Mouse (Mus musculus) heart, embryonic 15.5 days (tissue): Measurements from ENCODE around the gene Smg6. TPM values are rescaled to one million over a fixed set of nuclear protein-coding genes. Genes with fewer than 3 reads are reported as not detected.
A peak's percentile ranks its signal among the peaks of the same experiment; 100 is the strongest.

Experiments
- ATAC-seq: fragments of 200-750 bp; cut with Nextera tagmentation; replicated peaks from 2 replicates; pipeline ENCODE4 v1.8.0; 2017; ENCODE audit warnings: low read depth, moderate TSS enrichment; ENCODE audit not compliant: insufficient number of reproducible peaks, insufficient read depth, low FRiP score
- H3K27ac ChIP-seq: fragments of 300-500 bp; sonication (generic); 2 replicates; pipeline ENCODE4 v1.5.1; 2015; ENCODE audit warnings: mild to moderate bottlenecking, inconsistent platforms
- H3K27me3 ChIP-seq: fragments of 300-500 bp; sonication (generic); 2 replicates; pipeline ENCODE4 v1.6.1; 2015; ENCODE audit warnings: inconsistent platforms
- H3K36me3 ChIP-seq: fragments of 300-500 bp; sonication (generic); 2 replicates; pipeline ENCODE4 v1.6.1; 2015; ENCODE audit warnings: mild to moderate bottlenecking, inconsistent platforms
- H3K4me1 ChIP-seq: fragments of 300-500 bp; sonication (generic); replicated peaks from 2 replicates; pipeline ENCODE4 v1.6.1; 2015; ENCODE audit warnings: inconsistent platforms
- H3K4me2 ChIP-seq: fragments of 300-500 bp; sonication (generic); 2 replicates; pipeline ENCODE4 v1.6.1; 2015; ENCODE audit warnings: inconsistent platforms, mild to moderate bottlenecking, moderate library complexity
- H3K4me3 ChIP-seq: fragments of 300-500 bp; sonication (generic); 2 replicates; pipeline ENCODE4 v1.5.1; 2015; ENCODE audit warnings: mild to moderate bottlenecking, inconsistent platforms
- H3K9ac ChIP-seq: fragments of 300-500 bp; sonication (generic); 2 replicates; pipeline ENCODE4 v1.6.1; 2015; ENCODE audit warnings: mild to moderate bottlenecking, inconsistent platforms
- H3K9me3 ChIP-seq: fragments of 300-500 bp; sonication (generic); replicated peaks from 2 replicates; pipeline ENCODE4 v1.6.1; 2016; ENCODE audit warnings: inconsistent platforms
- WGBS: fragments of 180-500 bp; shearing (Covaris S2); methylation state at CpG from one replicate; pipeline ENCODE4 v1.1.7; 2015; ENCODE audit warnings: mixed read lengths; 5-methylcytosine and 5-hydroxymethylcytosine counted together
- polyA plus RNA-seq: library from polyadenylated mRNA; unstranded; fragments of >200 nt; fragmentation: Nextera tagmentation; extraction: Ambion mirVana; gene quantifications from 2 replicates; pipeline ENCODE4 v1.2.1, GENCODE M21; 2015

The Smg6 gene
- polyA plus RNA-seq, 1 experiment from 2014 or later = 10.0 TPM

DNA sequence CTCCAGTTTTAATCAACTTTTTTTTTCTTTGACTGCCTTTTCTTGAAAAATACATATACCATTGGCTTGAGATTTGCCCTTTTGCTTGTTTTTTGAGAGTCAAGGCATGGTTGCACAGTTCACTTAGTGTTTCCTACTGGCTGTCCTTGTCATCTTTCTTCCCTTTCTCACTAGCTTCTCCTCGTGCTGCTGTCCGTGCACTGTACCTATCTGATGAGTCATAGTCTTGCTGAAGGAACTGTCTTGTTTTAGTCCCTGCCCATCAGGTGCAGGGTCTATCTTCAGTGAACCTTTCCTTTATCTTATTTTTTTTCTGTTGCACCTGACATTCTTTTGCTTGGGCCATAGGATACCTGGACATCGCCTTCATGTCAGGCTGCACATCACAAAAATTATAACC lies 101.4 kb downstream of the Smg6 start:
- ATAC-seq = no peak
- no peak overlapping the region for H3K9ac ChIP-seq
- no peak overlapping the region for H3K4me2 ChIP-seq
- no peaks in the 10 kb centered on the region for H3K9me3 ChIP-seq
- no peak overlapping the region for H3K4me3 ChIP-seq
- H3K27ac ChIP-seq = no peak overlapping the region
- peaks cover 6% of the 10 kb centered on the region; the same call in 1 of the 2 replicates for H3K4me1 ChIP-seq
- 67% methylated on average over 3 of the region's 3 CpGs for WGBS
- H3K36me3 ChIP-seq = no peaks in the 10 kb centered on the region
- no peaks in the 10 kb centered on the region for H3K27me3 ChIP-seq

DNA sequence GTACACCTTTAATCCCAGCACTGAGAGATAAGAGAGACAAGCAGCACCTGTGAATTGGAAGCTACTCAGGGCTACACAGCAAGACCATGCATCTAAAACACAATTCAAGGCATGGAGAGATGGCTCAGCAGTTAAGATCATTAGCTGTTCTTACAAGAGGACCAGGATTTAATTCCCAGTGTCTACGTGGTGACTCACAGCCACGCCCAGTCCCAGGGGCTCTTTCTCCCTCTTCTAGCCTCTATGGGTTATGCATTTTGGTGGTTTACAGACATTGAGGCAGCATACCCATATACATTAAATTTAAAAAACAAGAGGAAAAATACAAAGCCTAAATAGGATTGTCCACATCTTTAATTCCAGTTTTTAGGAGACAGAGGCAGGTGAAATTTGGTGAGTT lies 102.0 kb downstream of the Smg6 start:
- H3K4me2 ChIP-seq = no peak overlapping the region
- no peaks in the 10 kb centered on the region for H3K36me3 ChIP-seq
- H3K4me3 ChIP-seq = no peak overlapping the region
- no peak overlapping the region for H3K9ac ChIP-seq
- H3K4me1 ChIP-seq = peaks cover 6% of the 10 kb centered on the region; the same call in 1 of the 2 replicates
- no peak for ATAC-seq
- H3K27me3 ChIP-seq = no peaks in the 10 kb centered on the region
- no peak overlapping the region for H3K27ac ChIP-seq
- 80% methylated on average over 2 of the region's 2 CpGs for whole genome bisulfite sequencing
- no peaks in the 10 kb centered on the region for H3K9me3 ChIP-seq

DNA sequence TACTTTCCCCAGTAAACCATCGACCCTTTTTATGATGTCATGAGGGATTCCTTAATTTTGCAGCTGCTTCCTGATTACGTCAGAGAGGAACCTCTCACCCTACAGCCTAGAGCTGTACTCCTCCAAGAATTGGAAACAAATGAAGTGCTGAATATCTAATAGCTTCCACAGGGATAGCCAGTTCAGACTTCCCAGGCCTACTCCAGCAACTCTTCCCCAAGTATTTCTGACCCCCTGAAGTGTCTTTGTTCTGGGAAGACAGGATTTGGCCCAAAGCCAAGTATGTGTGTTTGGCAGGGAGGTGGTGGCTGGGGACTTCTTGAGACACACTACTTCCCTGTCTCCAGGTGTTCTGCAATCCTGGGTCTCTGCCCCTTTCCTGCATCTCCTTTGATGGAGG lies 105.6 kb downstream of the Smg6 start:
- Histone ChIP-seq H3K4me1 (peaks cover 16% of the 10 kb centered on the region), H3K36me3 (no peaks in the 10 kb centered on the region), H3K9ac (no peak overlapping the region), H3K4me2 (no peak overlapping the region), H3K27me3 (no peaks in the 10 kb centered on the region), H3K9me3 (no peaks in the 10 kb centered on the region), H3K4me3 (no peak overlapping the region), H3K27ac (peak overlapping the region; percentile 28)
- 59% methylated on average over 2 of the region's 2 CpGs for WGBS
- no peak for ATAC-seq

DNA sequence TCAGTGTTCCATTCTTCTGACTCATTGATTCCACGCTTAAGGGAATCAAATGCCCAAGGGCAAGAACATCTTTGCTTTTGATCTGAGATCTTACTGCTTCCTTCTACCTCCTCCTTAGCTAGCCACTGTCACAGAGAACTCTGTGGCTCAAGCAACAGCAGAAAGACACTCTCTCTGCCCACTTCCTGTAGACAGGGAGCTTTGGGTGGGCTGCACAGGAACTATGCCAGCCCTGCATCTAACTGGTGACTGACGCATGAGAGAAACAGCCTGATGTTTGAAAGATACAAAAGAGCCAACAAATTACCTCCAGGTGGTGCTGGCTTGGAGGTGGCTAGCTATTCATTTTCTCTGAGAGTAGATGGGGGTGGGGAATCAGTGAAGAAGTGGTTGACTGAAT lies 107.3 kb downstream of the Smg6 start:
- Histone ChIP-seq H3K36me3 (no peaks in the 10 kb centered on the region), H3K4me2 (no peak overlapping the region), H3K9me3 (no peaks in the 10 kb centered on the region), H3K4me3 (no peak overlapping the region), H3K4me1 (peaks cover 16% of the 10 kb centered on the region), H3K27me3 (no peaks in the 10 kb centered on the region), H3K9ac (no peak overlapping the region), H3K27ac (peak overlapping the region; percentile 67)
- no peak for ATAC-seq
- 66% methylated on average over 2 of the region's 2 CpGs for WGBS

DNA sequence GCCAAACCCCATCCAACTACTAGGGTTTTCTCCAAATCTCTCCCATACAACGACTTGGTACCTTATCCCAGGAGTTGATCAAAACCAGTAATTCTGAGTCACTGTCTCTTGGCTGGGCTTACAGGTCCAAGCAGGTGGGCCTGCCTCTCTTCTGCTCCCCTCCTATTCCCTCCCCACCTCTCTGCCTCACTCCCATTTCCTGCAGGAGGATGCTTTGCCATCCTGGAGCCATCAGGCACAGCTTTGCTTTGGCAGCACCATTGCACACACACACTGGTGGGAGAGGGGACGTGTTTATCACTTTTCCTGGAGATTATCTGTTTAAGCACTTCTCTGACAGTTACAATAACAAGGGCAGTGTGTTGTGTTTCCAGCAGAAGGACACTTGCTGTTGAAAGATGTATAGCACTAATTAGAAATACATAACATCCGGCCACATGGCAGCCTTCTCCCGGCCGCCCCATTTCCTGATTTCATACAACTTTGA lies 108.0 kb downstream of the Smg6 start:
- Histone ChIP-seq H3K36me3 (no peaks in the 10 kb centered on the region), H3K4me1 (peaks cover 16% of the 10 kb centered on the region), H3K9me3 (no peaks in the 10 kb centered on the region), H3K4me3 (no peak overlapping the region), H3K27ac (peak overlapping the region; percentile 67), H3K27me3 (no peaks in the 10 kb centered on the region), H3K4me2 (no peak overlapping the region), H3K9ac (no peak overlapping the region)
- 43% methylated on average over 5 of the region's 5 CpGs for WGBS
- ATAC-seq = no peak

- peaks cover 16% of the 10 kb centered on the region for H3K4me1 ChIP-seq
- H3K27me3 ChIP-seq = no peaks in the 10 kb centered on the region
- no peaks in the 10 kb centered on the region for H3K36me3 ChIP-seq
- H3K4me2 ChIP-seq = no peak overlapping the region
- peak overlapping the region; percentile 67 for H3K27ac ChIP-seq
- 63% methylated on average over 3 of the region's 3 CpGs for WGBS
- H3K9ac ChIP-seq = no peak overlapping the region
- H3K4me3 ChIP-seq = no peak overlapping the region
- no peak for ATAC-seq
- no peaks in the 10 kb centered on the region for H3K9me3 ChIP-seq
These were observed 108.5 kb downstream of the Smg6 start for GRCm38 (mm10) chr11:75034104-75034503.

- Histone ChIP-seq H3K4me1 (peaks cover 31% of the 10 kb centered on the region), H3K9ac (no peak overlapping the region), H3K36me3 (peaks cover 13% of the 10 kb centered on the region; the same call in 1 of the 2 replicates), H3K27me3 (no peaks in the 10 kb centered on the region), H3K9me3 (no peaks in the 10 kb centered on the region), H3K27ac (peak overlapping the region; percentile 49), H3K4me2 (no peak overlapping the region), H3K4me3 (no peak overlapping the region)
- ATAC-seq = no peak
- 61% methylated on average over 3 of the region's 3 CpGs for WGBS
These were observed 118.7 kb downstream of the Smg6 start for GRCm38 (mm10) chr11:75044333-75044732.

DNA sequence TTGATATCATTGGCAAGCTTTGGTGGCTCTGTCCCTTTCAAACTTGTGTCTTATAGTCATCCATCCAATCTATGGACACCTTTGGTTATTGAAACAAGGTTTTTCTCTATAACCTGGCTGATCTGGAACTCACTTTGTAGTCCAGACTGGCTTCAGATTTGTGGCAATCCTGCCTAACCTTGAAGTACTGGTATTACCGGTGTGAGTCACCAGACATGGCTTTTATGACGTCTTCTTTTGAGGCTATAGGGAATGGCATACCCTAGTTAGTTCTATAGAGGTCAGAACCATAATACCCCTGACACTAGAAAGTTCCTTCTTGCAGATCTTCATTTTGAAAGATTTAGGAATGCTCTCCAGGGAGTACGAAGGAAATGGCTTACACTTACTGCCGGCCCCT lies 120.2 kb downstream of the Smg6 start:
- no peaks in the 10 kb centered on the region for H3K9me3 ChIP-seq
- H3K4me2 ChIP-seq = no peak overlapping the region
- H3K4me3 ChIP-seq = no peak overlapping the region
- WGBS = 81% methylated on average over 4 of the region's 4 CpGs
- H3K9ac ChIP-seq = no peak overlapping the region
- peaks cover 42% of the 10 kb centered on the region for H3K4me1 ChIP-seq
- peaks cover 10% of the 10 kb centered on the region; the same call in 1 of the 2 replicates for H3K36me3 ChIP-seq
- ATAC-seq = no peak
- no peak overlapping the region for H3K27ac ChIP-seq
- no peaks in the 10 kb centered on the region for H3K27me3 ChIP-seq

DNA sequence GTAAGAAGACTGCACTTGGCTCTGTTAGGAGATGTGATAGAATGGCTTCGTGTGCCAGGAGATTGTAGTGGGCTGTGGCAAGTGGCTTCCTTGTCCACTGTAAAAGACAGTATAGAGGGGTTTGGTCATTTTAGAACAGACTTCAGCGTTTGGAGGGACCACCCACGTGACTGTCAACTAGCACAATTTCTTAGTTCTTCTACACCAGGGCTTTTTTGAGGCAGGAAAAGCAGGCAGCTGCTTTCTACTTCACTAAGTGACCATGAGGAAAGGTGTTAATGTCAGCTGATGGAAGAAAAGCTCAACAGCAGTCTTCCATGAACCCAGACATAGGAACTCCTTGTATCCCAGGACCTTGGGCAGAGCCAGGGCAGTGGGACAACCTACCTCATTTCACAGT lies 121.0 kb downstream of the Smg6 start:
- Histone ChIP-seq H3K4me2 (no peak overlapping the region), H3K27ac (peak overlapping the region; percentile 86), H3K9me3 (no peaks in the 10 kb centered on the region), H3K36me3 (peaks cover 8% of the 10 kb centered on the region; the same call in 1 of the 2 replicates), H3K27me3 (no peaks in the 10 kb centered on the region), H3K4me3 (no peak overlapping the region), H3K4me1 (peaks cover 49% of the 10 kb centered on the region), H3K9ac (no peak overlapping the region)
- ATAC-seq = peak; percentile 36; the same call in 1 of the 2 replicates
- WGBS = 76% methylated on average over 3 of the region's 3 CpGs

DNA sequence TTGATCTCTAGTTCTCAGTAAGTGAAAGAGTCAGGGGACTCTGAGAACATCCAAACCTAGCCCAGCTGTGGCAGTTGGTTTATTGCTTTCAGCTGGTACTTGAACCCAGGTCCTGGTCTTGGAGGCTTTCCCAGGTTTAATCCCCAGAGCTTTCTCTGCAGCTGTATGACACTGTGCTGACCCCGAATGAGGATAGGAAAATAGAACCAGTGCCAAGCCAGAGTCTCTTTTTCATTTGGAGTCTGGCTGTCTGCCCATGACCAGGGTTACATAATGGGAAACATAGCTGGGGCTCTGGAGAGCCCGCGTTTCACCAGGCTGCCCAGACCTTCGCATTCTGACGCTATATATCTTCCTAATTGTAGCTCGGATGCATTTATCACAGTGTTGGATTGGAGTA lies 121.4 kb downstream of the Smg6 start:
- H3K4me2 ChIP-seq = 0 out of 2 replicates have a peak overlapping the region, but pooled peaks have one; percentile 7
- no peak overlapping the region for H3K9ac ChIP-seq
- peak overlapping the region; percentile 86 for H3K27ac ChIP-seq
- H3K36me3 ChIP-seq = peaks cover 4% of the 10 kb centered on the region; the same call in 1 of the 2 replicates
- no peaks in the 10 kb centered on the region for H3K27me3 ChIP-seq
- peaks cover 53% of the 10 kb centered on the region for H3K4me1 ChIP-seq
- WGBS = 12% methylated on average over 6 of the region's 6 CpGs
- ATAC-seq = peak; percentile 88
- H3K4me3 ChIP-seq = no peak overlapping the region
- H3K9me3 ChIP-seq = no peaks in the 10 kb centered on the region

- H3K27ac ChIP-seq = peak overlapping the region; percentile 86
- H3K27me3 ChIP-seq = no peaks in the 10 kb centered on the region
- H3K4me3 ChIP-seq = no peak overlapping the region
- H3K9ac ChIP-seq = no peak overlapping the region
- H3K4me2 ChIP-seq = peak overlapping the region; percentile 7; the same call in 1 of the 2 replicates
- peaks cover 61% of the 10 kb centered on the region for H3K4me1 ChIP-seq
- 73% methylated on average over 7 of the region's 7 CpGs for WGBS
- ATAC-seq = no peak
- H3K36me3 ChIP-seq = no peaks in the 10 kb centered on the region
- no peaks in the 10 kb centered on the region for H3K9me3 ChIP-seq
These were observed 122.2 kb downstream of the Smg6 start for GRCm38 (mm10) chr11:75047736-75048407.

GRCm38 (mm10) chr11:75049146-75049545 lies 123.5 kb downstream of the Smg6 start:
- H3K27ac ChIP-seq = peak overlapping the region; percentile 86; the same call in 1 of the 2 replicates
- H3K4me1 ChIP-seq = peaks cover 71% of the 10 kb centered on the region

More at GRCm38 (mm10) chr11:75049146-75049545, 123.5 kb downstream of the Smg6 start:
- H3K27me3 ChIP-seq = no peaks in the 10 kb centered on the region
- H3K9ac ChIP-seq = no peak overlapping the region
- no peaks in the 10 kb centered on the region for H3K9me3 ChIP-seq
- no peak for ATAC-seq
- no peaks in the 10 kb centered on the region for H3K36me3 ChIP-seq
- H3K4me3 ChIP-seq = no peak overlapping the region
- 55% methylated on average over 2 of the region's 2 CpGs for WGBS
- H3K4me2 ChIP-seq = no peak overlapping the region
